Mouse (Mus musculus) ES-Bruce4 (cell line): ENCODE results near the gene Abca8b. TPM values are rescaled to one million over a fixed set of nuclear protein-coding genes. Genes with fewer than 3 reads are reported as not detected.

ENCODE experiments used
- H3K27ac ChIP-seq: 2 replicates; pipeline ENCODE4 v1.5.1; 2012; ENCODE audit warnings: low read length, inconsistent platforms; ENCODE audit not compliant: insufficient read depth
- H3K27me3 ChIP-seq: 2 replicates; pipeline ENCODE4 v1.6.1; 2012; ENCODE audit warnings: mild to moderate bottlenecking, low read length, inconsistent platforms; ENCODE audit not compliant: control insufficient read depth, poor library complexity, insufficient read depth, severe bottlenecking
- H3K36me3 ChIP-seq: 2 replicates; pipeline ENCODE4 v1.6.1; 2012; ENCODE audit warnings: inconsistent platforms, mild to moderate bottlenecking, low read length, moderate library complexity; ENCODE audit not compliant: control insufficient read depth, poor library complexity, insufficient read depth, severe bottlenecking
- H3K4me1 ChIP-seq: one replicate; pipeline ENCODE4 v1.8.1; 2011; ENCODE audit warnings: low read length; ENCODE audit not compliant: control insufficient read depth, insufficient read depth
- H3K4me3 ChIP-seq: 2 replicates; pipeline ENCODE4 v1.5.1; 2011; ENCODE audit warnings: low read depth, mild to moderate bottlenecking, low read length
- H3K9ac ChIP-seq: 2 replicates; pipeline ENCODE4 v1.6.1; 2012; ENCODE audit warnings: low read depth, mild to moderate bottlenecking, inconsistent platforms; ENCODE audit not compliant: poor library complexity, severe bottlenecking
- H3K9me3 ChIP-seq: replicated peaks from 2 replicates; pipeline ENCODE4 v1.6.1; 2012; ENCODE audit warnings: mild to moderate bottlenecking, low read length, inconsistent platforms; ENCODE audit not compliant: control insufficient read depth, poor library complexity, insufficient read depth, severe bottlenecking
- CTCF ChIP-seq: IDR thresholded peaks from one replicate; pipeline ENCODE4 v1.8.1; 2011; ENCODE audit warnings: low read depth, low read length
- EP300 ChIP-seq: IDR thresholded peaks from 2 replicates; pipeline ENCODE4 v1.6.1; 2011; ENCODE audit warnings: low read depth, low read length; ENCODE audit not compliant: insufficient read depth
- POLR2A ChIP-seq: IDR thresholded peaks from one replicate; pipeline ENCODE4 v1.8.1; 2011; ENCODE audit warnings: low read length; ENCODE audit not compliant: insufficient read depth
- polyA plus RNA-seq: library from polyadenylated mRNA; stranded (reverse); fragments of >200 nt; gene quantifications from 2 replicates; pipeline ENCODE4 v1.2.4, GENCODE M21; 2011; ENCODE audit warnings: low read depth; ENCODE audit not compliant: missing spikeins, insufficient read depth, insufficient read length

Gene Abca8b
- polyA plus RNA-seq, 1 experiment: 0.57 TPM

DNA sequence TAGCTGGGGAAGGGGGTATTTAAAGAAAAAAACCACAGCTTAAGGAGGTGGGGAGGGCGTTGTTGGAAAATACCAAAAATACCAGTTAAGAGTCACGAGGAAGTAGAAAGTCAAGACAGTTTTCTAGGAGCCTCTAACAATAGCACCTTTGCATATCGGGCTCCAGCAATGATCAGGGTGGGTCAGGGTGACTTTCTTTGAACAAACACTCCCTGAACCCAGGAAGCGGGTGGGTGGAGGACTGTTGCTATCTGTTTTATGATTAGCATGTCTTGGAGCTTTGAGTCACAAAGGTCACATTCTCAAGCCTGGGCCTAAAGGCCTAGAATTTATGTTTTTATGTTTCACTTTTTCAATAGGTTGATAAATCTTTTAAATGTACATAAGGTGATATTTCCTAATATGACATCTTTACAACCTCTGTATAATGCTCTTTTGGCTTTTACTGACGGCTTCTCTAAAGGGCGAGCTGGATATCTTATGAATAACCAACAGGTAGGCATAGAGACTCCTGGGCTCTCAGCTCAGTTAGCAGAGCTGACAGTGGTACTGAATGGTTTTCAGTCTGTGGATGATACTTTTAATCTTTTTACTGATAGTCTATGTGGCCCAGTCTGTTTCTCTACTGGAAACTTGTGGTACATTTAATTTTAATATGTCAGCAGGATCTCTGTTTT, 96.7 kb downstream of the Abca8b start:
- TF ChIP-seq CTCF: no peak
- no peak for TF ChIP-seq EP300
- no peak for TF ChIP-seq POLR2A

DNA sequence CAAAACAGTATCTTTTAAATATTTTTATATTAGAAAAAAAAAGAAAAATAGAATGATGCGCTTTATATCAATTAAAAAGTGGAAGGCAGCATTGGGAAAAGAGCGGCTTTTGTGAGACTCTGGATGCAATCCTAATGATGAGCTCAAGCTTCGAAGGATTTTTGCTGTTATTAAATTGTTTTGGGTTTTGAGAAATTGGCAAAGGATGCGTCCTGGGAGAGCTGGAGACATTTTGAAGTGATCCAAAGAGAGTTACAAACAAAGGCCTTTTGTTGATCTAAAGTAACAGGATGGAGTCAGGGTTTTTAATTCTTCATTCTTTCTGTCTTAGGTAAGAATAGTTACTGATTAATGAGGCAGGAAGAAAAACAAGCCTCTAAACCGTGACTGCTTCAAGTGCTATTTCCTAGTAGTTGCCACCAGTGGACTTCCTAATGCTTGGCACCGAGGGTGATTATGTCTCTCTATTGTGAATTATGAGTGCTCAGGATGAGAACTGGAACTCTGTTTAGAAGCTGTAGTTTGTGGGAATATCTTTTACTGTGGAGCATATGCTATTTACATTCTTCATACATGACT, 99.6 kb downstream of the Abca8b start:
- TF ChIP-seq EP300 (no peak), POLR2A (no peak), CTCF (no peak)
- Histone ChIP-seq H3K4me3 (no peak overlapping the region), H3K27me3 (no peaks in the 10 kb centered on the region), H3K27ac (no peak overlapping the region), H3K4me1 (no peaks in the 10 kb centered on the region), H3K36me3 (no peaks in the 10 kb centered on the region), H3K9ac (no peak overlapping the region), H3K9me3 (peaks cover 39% of the 10 kb centered on the region)

More for the DNA sequence above, 96.7 kb downstream of the Abca8b start:
- Histone ChIP-seq H3K4me3 (no peak overlapping the region), H3K9me3 (peaks cover 39% of the 10 kb centered on the region), H3K9ac (no peak overlapping the region), H3K27me3 (no peaks in the 10 kb centered on the region), H3K36me3 (no peaks in the 10 kb centered on the region), H3K27ac (no peak overlapping the region), H3K4me1 (no peaks in the 10 kb centered on the region)

DNA sequence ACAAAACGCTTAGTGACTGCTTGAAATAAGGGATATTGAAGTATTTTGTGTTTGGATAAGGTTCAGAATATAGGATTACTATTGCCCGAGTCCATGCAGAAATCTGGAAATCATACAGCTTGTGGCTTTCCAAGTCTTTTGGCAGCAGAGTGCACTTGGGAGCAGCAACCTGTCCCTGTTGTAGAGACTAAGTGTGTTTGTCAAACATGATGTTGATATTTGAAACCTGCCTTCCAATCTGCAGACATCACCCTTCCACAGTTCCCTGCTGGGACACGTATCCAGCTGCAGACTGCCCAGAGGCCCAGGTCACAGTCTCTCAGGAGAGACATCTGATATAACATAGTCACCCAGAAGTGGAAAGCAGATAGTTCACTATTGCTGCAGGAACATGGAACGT, 100.1 kb downstream of the Abca8b start:
- Histone ChIP-seq H3K9me3 (peaks cover 39% of the 10 kb centered on the region), H3K4me1 (no peaks in the 10 kb centered on the region), H3K9ac (no peak overlapping the region), H3K4me3 (no peak overlapping the region), H3K36me3 (no peaks in the 10 kb centered on the region), H3K27me3 (no peaks in the 10 kb centered on the region), H3K27ac (no peak overlapping the region)
- TF ChIP-seq EP300: no peak
- no peak for TF ChIP-seq CTCF
- TF ChIP-seq POLR2A: no peak

DNA sequence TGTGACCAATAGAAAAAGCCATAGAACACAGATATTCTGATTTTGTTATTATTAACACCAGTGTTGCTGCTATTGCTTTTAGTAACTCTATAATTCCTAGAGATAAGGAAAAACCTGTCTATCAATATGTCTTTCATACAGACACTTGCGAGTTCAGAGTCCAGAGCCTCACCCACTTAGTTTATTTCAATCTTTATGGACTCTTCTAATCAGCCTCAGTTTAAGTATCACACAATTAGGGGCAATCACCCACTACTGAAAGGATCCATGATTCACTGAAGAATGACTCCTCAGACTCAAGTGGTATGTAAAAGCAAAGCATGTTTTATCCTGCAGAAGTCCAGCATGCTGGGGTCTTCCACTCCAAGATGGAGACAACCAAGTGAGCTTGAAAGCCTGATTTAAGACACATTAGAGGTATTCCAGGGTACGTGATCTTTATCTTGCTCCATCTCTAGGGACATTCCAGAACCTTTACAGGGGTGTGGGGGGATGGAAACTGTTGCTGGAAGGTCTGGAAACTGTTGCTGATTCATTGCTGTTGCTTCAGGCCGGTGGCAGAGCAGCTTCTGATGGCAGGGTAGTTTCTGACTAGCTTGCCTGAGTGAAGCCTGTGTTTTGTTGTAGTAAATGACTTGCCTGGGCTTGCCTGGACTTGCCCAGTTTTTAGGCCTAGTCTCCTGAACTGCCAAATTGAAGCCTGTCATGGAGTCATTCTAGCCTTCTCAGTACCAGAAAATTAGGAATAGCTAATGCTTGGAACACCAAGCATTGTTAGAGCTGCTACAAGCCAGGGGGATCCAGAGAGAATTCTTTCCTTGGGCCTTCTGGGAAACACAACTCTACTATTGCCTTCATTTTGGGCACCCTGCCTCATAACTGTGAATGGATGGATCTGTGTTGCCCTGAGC, 101.5 kb downstream of the Abca8b start:
- Histone ChIP-seq H3K4me3 (no peak overlapping the region), H3K27ac (peak overlapping the region; percentile 77), H3K9ac (no peak overlapping the region), H3K27me3 (no peaks in the 10 kb centered on the region), H3K36me3 (no peaks in the 10 kb centered on the region), H3K4me1 (no peaks in the 10 kb centered on the region), H3K9me3 (peaks cover 32% of the 10 kb centered on the region)
- TF ChIP-seq CTCF: no peak

DNA sequence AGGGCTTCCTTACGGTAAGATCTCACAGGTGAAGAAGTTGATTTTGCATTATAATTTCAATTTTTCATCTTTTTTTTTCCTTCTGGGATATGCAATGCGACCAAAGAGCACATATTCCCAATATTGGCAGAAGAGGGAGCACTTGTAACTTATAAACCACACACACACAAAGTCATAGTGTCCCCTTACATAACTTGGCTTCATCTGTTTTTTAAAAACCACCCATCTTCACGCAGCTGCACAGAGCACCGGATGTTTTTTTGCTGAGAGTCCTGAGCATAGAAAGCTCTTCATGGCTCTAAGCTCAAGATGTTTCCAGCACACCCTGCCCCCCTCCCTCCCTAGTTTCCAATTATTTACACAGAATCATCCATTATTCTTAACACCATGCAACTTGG, 103.7 kb downstream of the Abca8b start:
- no peaks in the 10 kb centered on the region for H3K27me3 ChIP-seq
- H3K9me3 ChIP-seq: peaks cover 20% of the 10 kb centered on the region
- H3K4me3 ChIP-seq: no peak overlapping the region
- no peaks in the 10 kb centered on the region for H3K36me3 ChIP-seq
- no peak overlapping the region for H3K27ac ChIP-seq
- TF ChIP-seq EP300: no peak
- TF ChIP-seq POLR2A: no peak
- no peak for TF ChIP-seq CTCF
- H3K4me1 ChIP-seq: no peaks in the 10 kb centered on the region
- no peak overlapping the region for H3K9ac ChIP-seq
